Mouse (Mus musculus): ENCODE data around the gene Wbp2. TPM values are rescaled to one million over a fixed set of nuclear protein-coding genes. Genes with fewer than 3 reads are reported as not detected.
A peak's percentile ranks its signal among the peaks of the same experiment; 100 is the strongest.

Gene Wbp2
- polyA plus RNA-seq, 1 experiment from 2014 or later, result 95.4 TPM

- Histone ChIP-seq H3K9ac (ENCODE audit: low read length) (no peak overlapping the region), H3K9me3 (ENCODE audit: control insufficient read depth, low read length) (no peaks in the 10 kb centered on the region), H3K4me1 (replicated peaks; ENCODE audit: control insufficient read depth, insufficient read depth, low read length) (peaks cover 83% of the 10 kb centered on the region), H3K4me2 (ENCODE audit: low read depth, low read length) (no peak overlapping the region), H3K27ac (ENCODE audit: low read length) (no peak overlapping the region; the same call in 1 of the 2 replicates), H3K27me3 (ENCODE audit: control insufficient read depth, insufficient read depth, low read depth, low read length) (peaks cover 31% of the 10 kb centered on the region), H3K4me3 (ENCODE audit: low read length) (no peak overlapping the region), H3K36me3 (ENCODE audit: control insufficient read depth, insufficient read depth, low read length) (no peaks in the 10 kb centered on the region)
- 87% methylated on average over 2 of the region's 2 CpGs for WGBS
- no peak for ATAC-seq (ENCODE audit: low read depth)
Measured at GRCm38 (mm10) chr11:116105065-116105464, 18.3 kb upstream of the Wbp2 start.

GRCm38 (mm10) chr11:116104006-116104646, 17.3 kb upstream of the Wbp2 start:
- peak overlapping the region; percentile 88 for H3K27ac ChIP-seq (ENCODE audit: low read length)
- peak overlapping the region; percentile 54 for H3K9ac ChIP-seq (ENCODE audit: low read length)
- H3K36me3 ChIP-seq (ENCODE audit: control insufficient read depth, insufficient read depth, low read length), result no peaks in the 10 kb centered on the region
- peak; percentile 67 for ATAC-seq (ENCODE audit: low read depth)
- peaks cover 22% of the 10 kb centered on the region for H3K27me3 ChIP-seq (ENCODE audit: control insufficient read depth, insufficient read depth, low read depth, low read length)
- H3K4me2 ChIP-seq (ENCODE audit: low read depth, low read length), result peak overlapping the region; percentile 12
- H3K4me1 ChIP-seq (replicated peaks; ENCODE audit: control insufficient read depth, insufficient read depth, low read length), result peaks cover 76% of the 10 kb centered on the region
- 30% methylated on average over 14 of the region's 14 CpGs for WGBS
- H3K9me3 ChIP-seq (ENCODE audit: control insufficient read depth, low read length), result no peaks in the 10 kb centered on the region
- no peak overlapping the region for H3K4me3 ChIP-seq (ENCODE audit: low read length)

- H3K4me1 ChIP-seq (replicated peaks; ENCODE audit: control insufficient read depth, insufficient read depth, low read length), result peaks cover 74% of the 10 kb centered on the region
- H3K4me3 ChIP-seq (ENCODE audit: low read length), result no peak overlapping the region
- no peaks in the 10 kb centered on the region for H3K9me3 ChIP-seq (ENCODE audit: control insufficient read depth, low read length)
- WGBS, result 58% methylated on average over 11 of the region's 12 CpGs
- no peak overlapping the region for H3K4me2 ChIP-seq (ENCODE audit: low read depth, low read length)
- no peaks in the 10 kb centered on the region for H3K36me3 ChIP-seq (ENCODE audit: control insufficient read depth, insufficient read depth, low read length)
- H3K27ac ChIP-seq (ENCODE audit: low read length), result peak overlapping the region; percentile 88
- ATAC-seq (ENCODE audit: low read depth), result no peak
- H3K27me3 ChIP-seq (ENCODE audit: control insufficient read depth, insufficient read depth, low read depth, low read length), result peaks cover 17% of the 10 kb centered on the region
- H3K9ac ChIP-seq (ENCODE audit: low read length), result 0 out of 2 replicates have a peak overlapping the region, but pooled peaks have one; percentile 33
Measured at GRCm38 (mm10) chr11:116103572-116103971, 16.8 kb upstream of the Wbp2 start.

- H3K4me2 ChIP-seq (ENCODE audit: low read depth, low read length), result peak overlapping the region; percentile 7; the same call in 1 of the 2 replicates
Measured at GRCm38 (mm10) chr11:116102472-116102871, 15.7 kb upstream of the Wbp2 start.

GRCm38 (mm10) chr11:116101931-116102381, 15.2 kb upstream of the Wbp2 start:
- H3K4me3 ChIP-seq (ENCODE audit: low read length), result no peak overlapping the region
- H3K36me3 ChIP-seq (ENCODE audit: control insufficient read depth, insufficient read depth, low read length), result no peaks in the 10 kb centered on the region
- H3K27ac ChIP-seq (ENCODE audit: low read length), result peak overlapping the region; percentile 92
- no peaks in the 10 kb centered on the region for H3K9me3 ChIP-seq (ENCODE audit: control insufficient read depth, low read length)
- H3K27me3 ChIP-seq (ENCODE audit: control insufficient read depth, insufficient read depth, low read depth, low read length), result peaks cover under 1% of the 10 kb centered on the region; the same call in 1 of the 2 replicates
- H3K9ac ChIP-seq (ENCODE audit: low read length), result peak overlapping the region; percentile 50
- ATAC-seq (ENCODE audit: low read depth), result peak; percentile 69
- H3K4me2 ChIP-seq (ENCODE audit: low read depth, low read length), result peak overlapping the region; percentile 7; the same call in 1 of the 2 replicates
- H3K4me1 ChIP-seq (replicated peaks; ENCODE audit: control insufficient read depth, insufficient read depth, low read length), result peaks cover 58% of the 10 kb centered on the region
- 10% methylated on average over 11 of the region's 11 CpGs for WGBS

More at GRCm38 (mm10) chr11:116102472-116102871, 15.7 kb upstream of the Wbp2 start:
- 47% methylated on average over 3 of the region's 4 CpGs for WGBS
- Histone ChIP-seq H3K9ac (ENCODE audit: low read length) (peak overlapping the region; percentile 50), H3K27me3 (ENCODE audit: control insufficient read depth, insufficient read depth, low read depth, low read length) (peaks cover 6% of the 10 kb centered on the region), H3K9me3 (ENCODE audit: control insufficient read depth, low read length) (no peaks in the 10 kb centered on the region), H3K4me1 (replicated peaks; ENCODE audit: control insufficient read depth, insufficient read depth, low read length) (peaks cover 63% of the 10 kb centered on the region), H3K27ac (ENCODE audit: low read length) (peak overlapping the region; percentile 92), H3K4me3 (ENCODE audit: low read length) (no peak overlapping the region), H3K36me3 (ENCODE audit: control insufficient read depth, insufficient read depth, low read length) (no peaks in the 10 kb centered on the region)
- ATAC-seq (ENCODE audit: low read depth), result no peak

- Histone ChIP-seq H3K27ac (ENCODE audit: low read length) (peak overlapping the region; percentile 28; the same call in 1 of the 2 replicates), H3K36me3 (ENCODE audit: control insufficient read depth, insufficient read depth, low read length) (no peaks in the 10 kb centered on the region), H3K9ac (ENCODE audit: low read length) (no peak overlapping the region), H3K27me3 (ENCODE audit: control insufficient read depth, insufficient read depth, low read depth, low read length) (no peaks in the 10 kb centered on the region), H3K9me3 (ENCODE audit: control insufficient read depth, low read length) (peaks cover 4% of the 10 kb centered on the region), H3K4me1 (replicated peaks; ENCODE audit: control insufficient read depth, insufficient read depth, low read length) (peaks cover 47% of the 10 kb centered on the region), H3K4me3 (ENCODE audit: low read length) (no peak overlapping the region), H3K4me2 (ENCODE audit: low read depth, low read length) (no peak overlapping the region)
- WGBS, result 85% methylated on average over 7 of the region's 7 CpGs
- no peak for ATAC-seq (ENCODE audit: low read depth)
Measured at GRCm38 (mm10) chr11:116100839-116101238, 14.0 kb upstream of the Wbp2 start.

- H3K4me3 ChIP-seq (ENCODE audit: low read length), result no peak overlapping the region
- 63% methylated on average over 6 of the region's 6 CpGs for WGBS
- H3K4me1 ChIP-seq (replicated peaks; ENCODE audit: control insufficient read depth, insufficient read depth, low read length), result peaks cover 47% of the 10 kb centered on the region
- H3K36me3 ChIP-seq (ENCODE audit: control insufficient read depth, insufficient read depth, low read length), result no peaks in the 10 kb centered on the region
- no peaks in the 10 kb centered on the region for H3K27me3 ChIP-seq (ENCODE audit: control insufficient read depth, insufficient read depth, low read depth, low read length)
- H3K9ac ChIP-seq (ENCODE audit: low read length), result no peak overlapping the region; the same call in 1 of the 2 replicates
- no peak overlapping the region for H3K27ac ChIP-seq (ENCODE audit: low read length)
- peak; percentile 24; the same call in 1 of the 2 replicates for ATAC-seq (ENCODE audit: low read depth)
- no peak overlapping the region for H3K4me2 ChIP-seq (ENCODE audit: low read depth, low read length)
- H3K9me3 ChIP-seq (ENCODE audit: control insufficient read depth, low read length), result peaks cover 4% of the 10 kb centered on the region
Measured at GRCm38 (mm10) chr11:116100385-116100784, 13.6 kb upstream of the Wbp2 start.

- Histone ChIP-seq H3K4me2 (ENCODE audit: low read depth, low read length) (no peak overlapping the region), H3K4me1 (replicated peaks; ENCODE audit: control insufficient read depth, insufficient read depth, low read length) (peaks cover 44% of the 10 kb centered on the region), H3K27ac (ENCODE audit: low read length) (peak overlapping the region; percentile 36; the same call in 1 of the 2 replicates), H3K4me3 (ENCODE audit: low read length) (no peak overlapping the region), H3K9ac (ENCODE audit: low read length) (no peak overlapping the region), H3K27me3 (ENCODE audit: control insufficient read depth, insufficient read depth, low read depth, low read length) (no peaks in the 10 kb centered on the region), H3K36me3 (ENCODE audit: control insufficient read depth, insufficient read depth, low read length) (no peaks in the 10 kb centered on the region), H3K9me3 (ENCODE audit: control insufficient read depth, low read length) (peaks cover 4% of the 10 kb centered on the region)
- WGBS, result 73% methylated on average over 6 of the region's 6 CpGs
- ATAC-seq (ENCODE audit: low read depth), result no peak
Measured at GRCm38 (mm10) chr11:116099462-116099861, 12.7 kb upstream of the Wbp2 start.

- Histone ChIP-seq H3K9ac (ENCODE audit: low read length) (peak overlapping the region; percentile 35), H3K27ac (ENCODE audit: low read length) (peak overlapping the region; percentile 36; the same call in 1 of the 2 replicates), H3K36me3 (ENCODE audit: control insufficient read depth, insufficient read depth, low read length) (no peaks in the 10 kb centered on the region), H3K9me3 (ENCODE audit: control insufficient read depth, low read length) (peaks cover 4% of the 10 kb centered on the region), H3K4me2 (ENCODE audit: low read depth, low read length) (no peak overlapping the region), H3K4me1 (replicated peaks; ENCODE audit: control insufficient read depth, insufficient read depth, low read length) (peaks cover 41% of the 10 kb centered on the region), H3K27me3 (ENCODE audit: control insufficient read depth, insufficient read depth, low read depth, low read length) (no peaks in the 10 kb centered on the region), H3K4me3 (ENCODE audit: low read length) (no peak overlapping the region)
- WGBS, result 56% methylated on average over 14 of the region's 14 CpGs
- no peak for ATAC-seq (ENCODE audit: low read depth)
Measured at GRCm38 (mm10) chr11:116098711-116099460, 12.1 kb upstream of the Wbp2 start.

All from lung, embryonic 16.5 days (tissue).